Mouse (Mus musculus): ENCODE results near the gene Smg8. TPM values are rescaled to one million over a fixed set of nuclear protein-coding genes. Genes with fewer than 3 reads are reported as not detected.

The Smg8 gene
- polyA plus RNA-seq, 1 experiment from 2014 or later, result 18.7 TPM

MicroRNA genes within 50 kb of the gene (microRNA counts, 519-probe panel; counts per million panel counts)
- 5,928 counts per million, percentile 72 among the panel's probes with 10 or more counts for microRNA mmu-miR-301a

Small RNA genes within 50 kb of the gene (microRNA-seq; reads per million reads assigned to microRNA genes)
- 1,017 reads per million, percentile 84 among the genes with 10 or more reads in this experiment for gene Mir301 (ENCODE audit: borderline number of aligned reads)

Other genes with a start within 250 kb of the Smg8 start
- 16.8 and 23.9 TPM in 2 replicates for gene Ypel2, start 93.1 kb downstream of the Smg8 start, polyA plus RNA-seq (2014; fragmentation: Nextera tagmentation; extraction: Ambion mirVana)
- 20.6 and 28.5 TPM in 2 replicates for gene Gdpd1, start 12.7 kb downstream of the Smg8 start, polyA plus RNA-seq (2014; fragmentation: Nextera tagmentation; extraction: Ambion mirVana)
- gene Prr11, start 21.9 kb upstream of the Smg8 start, polyA plus RNA-seq (2014; fragmentation: Nextera tagmentation; extraction: Ambion mirVana), result 12.4 and 14.4 TPM in 2 replicates
- 74.8 and 81.0 TPM in 2 replicates for gene Ska2, start 22.5 kb upstream of the Smg8 start, polyA plus RNA-seq (2014; fragmentation: Nextera tagmentation; extraction: Ambion mirVana)
- 23.2 and 24.5 TPM in 2 replicates for gene Trim37, start 40.3 kb upstream of the Smg8 start, polyA plus RNA-seq (2014; fragmentation: Nextera tagmentation; extraction: Ambion mirVana)